Mouse (Mus musculus): ENCODE measurements around the gene Rbm24. TPM values are rescaled to one million over a fixed set of nuclear protein-coding genes. Genes with fewer than 3 reads are reported as not detected.

Gene Rbm24
- polyA plus RNA-seq, 1 experiment, result 3.5 TPM

GRCm38 (mm10) chr13:46412247-46412646 lies 6.0 kb upstream of the Rbm24 start:
- TF ChIP-seq POLR2A (IDR thresholded peaks at IDR 0.05; ENCODE audit: borderline replicate concordance, control insufficient read depth, low read depth, low read length) (no peak), CTCF (IDR thresholded peaks at IDR 0.05; ENCODE audit: control insufficient read depth, insufficient read depth, low read length) (no peak)
- H3K4me3 ChIP-seq (replicated peaks; ENCODE audit: control insufficient read depth, low read depth, low read length), result no peak overlapping the region
- H3K4me1 ChIP-seq (ENCODE audit: control insufficient read depth, insufficient read depth, low read length), result no peaks in the 10 kb centered on the region
- no peak overlapping the region for H3K27ac ChIP-seq (ENCODE audit: control insufficient read depth, insufficient read depth, low read depth, low read length, poor library complexity)

DNA sequence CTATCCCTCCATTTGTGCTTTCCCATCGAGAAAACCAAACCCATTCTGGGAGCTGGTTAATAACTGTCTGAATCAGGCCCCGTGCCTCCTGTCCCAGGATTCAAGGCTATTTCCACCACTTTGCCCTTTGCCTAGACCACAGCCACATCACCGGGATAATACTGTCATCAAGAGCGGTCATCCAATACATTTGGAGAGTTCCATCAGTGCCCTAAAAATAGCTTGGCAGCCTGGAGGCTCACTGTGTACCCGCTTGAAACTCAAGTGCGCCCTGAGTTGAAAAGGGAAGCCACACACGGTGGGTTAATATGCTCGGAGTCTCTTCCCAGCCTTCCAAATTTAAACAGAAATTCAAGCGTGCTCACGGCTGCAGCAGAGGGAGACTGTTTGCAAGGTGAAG lies 4.6 kb upstream of the Rbm24 start:
- Histone ChIP-seq H3K4me3 (replicated peaks; ENCODE audit: control insufficient read depth, low read depth, low read length) (no peak overlapping the region), H3K4me1 (ENCODE audit: control insufficient read depth, insufficient read depth, low read length) (no peaks in the 10 kb centered on the region), H3K27ac (ENCODE audit: control insufficient read depth, insufficient read depth, low read depth, low read length, poor library complexity) (no peak overlapping the region)
- no peak for TF ChIP-seq POLR2A (IDR thresholded peaks at IDR 0.05; ENCODE audit: borderline replicate concordance, control insufficient read depth, low read depth, low read length)
- TF ChIP-seq CTCF (IDR thresholded peaks at IDR 0.05; ENCODE audit: control insufficient read depth, insufficient read depth, low read length), result no peak
- WGBS, result 84% methylated on average over 10 of the region's 10 CpGs

GRCm38 (mm10) chr13:46414050-46414449 lies 4.2 kb upstream of the Rbm24 start:
- no peak overlapping the region for H3K4me3 ChIP-seq (replicated peaks; ENCODE audit: control insufficient read depth, low read depth, low read length)

GRCm38 (mm10) chr13:46416021-46416420 lies 2.2 kb upstream of the Rbm24 start:
- TF ChIP-seq CTCF (IDR thresholded peaks at IDR 0.05; ENCODE audit: control insufficient read depth, insufficient read depth, low read length) (no peak), POLR2A (IDR thresholded peaks at IDR 0.05; ENCODE audit: borderline replicate concordance, control insufficient read depth, low read depth, low read length) (no peak)

More at GRCm38 (mm10) chr13:46414050-46414449, 4.2 kb upstream of the Rbm24 start:
- Histone ChIP-seq H3K4me1 (ENCODE audit: control insufficient read depth, insufficient read depth, low read length) (no peaks in the 10 kb centered on the region), H3K27ac (ENCODE audit: control insufficient read depth, insufficient read depth, low read depth, low read length, poor library complexity) (no peak overlapping the region)
- 79% methylated on average over 8 of the region's 8 CpGs for WGBS
- TF ChIP-seq CTCF (IDR thresholded peaks at IDR 0.05; ENCODE audit: control insufficient read depth, insufficient read depth, low read length) (no peak), POLR2A (IDR thresholded peaks at IDR 0.05; ENCODE audit: borderline replicate concordance, control insufficient read depth, low read depth, low read length) (no peak)

GRCm38 (mm10) chr13:46417594-46417993 lies 640 bp upstream of the Rbm24 start:
- WGBS, result 80% methylated on average over 5 of the region's 5 CpGs
- Histone ChIP-seq H3K4me3 (replicated peaks; ENCODE audit: control insufficient read depth, low read depth, low read length) (no peak overlapping the region), H3K4me1 (ENCODE audit: control insufficient read depth, insufficient read depth, low read length) (no peaks in the 10 kb centered on the region), H3K27ac (ENCODE audit: control insufficient read depth, insufficient read depth, low read depth, low read length, poor library complexity) (no peak overlapping the region)
- no peak for TF ChIP-seq POLR2A (IDR thresholded peaks at IDR 0.05; ENCODE audit: borderline replicate concordance, control insufficient read depth, low read depth, low read length)
- TF ChIP-seq CTCF (IDR thresholded peaks at IDR 0.05; ENCODE audit: control insufficient read depth, insufficient read depth, low read length), result no peak

More at GRCm38 (mm10) chr13:46416021-46416420, 2.2 kb upstream of the Rbm24 start:
- H3K27ac ChIP-seq (ENCODE audit: control insufficient read depth, insufficient read depth, low read depth, low read length, poor library complexity), result no peak overlapping the region
- no peak overlapping the region for H3K4me3 ChIP-seq (replicated peaks; ENCODE audit: control insufficient read depth, low read depth, low read length)
- H3K4me1 ChIP-seq (ENCODE audit: control insufficient read depth, insufficient read depth, low read length), result no peaks in the 10 kb centered on the region
- WGBS, result 87% methylated on average over 8 of the region's 8 CpGs

GRCm38 (mm10) chr13:46418731-46419545 lies 704 bp downstream of the Rbm24 start:
- TF ChIP-seq POLR2A (IDR thresholded peaks at IDR 0.05; ENCODE audit: borderline replicate concordance, control insufficient read depth, low read depth, low read length) (no peak), CTCF (IDR thresholded peaks at IDR 0.05; ENCODE audit: control insufficient read depth, insufficient read depth, low read length) (no peak)
- 6% methylated on average over 72 of the region's 73 CpGs for WGBS
- Histone ChIP-seq H3K4me3 (replicated peaks; ENCODE audit: control insufficient read depth, low read depth, low read length) (peak overlapping the region; percentile 53), H3K4me1 (ENCODE audit: control insufficient read depth, insufficient read depth, low read length) (no peaks in the 10 kb centered on the region), H3K27ac (ENCODE audit: control insufficient read depth, insufficient read depth, low read depth, low read length, poor library complexity) (no peak overlapping the region; the same call in none of the 2 replicates)

DNA sequence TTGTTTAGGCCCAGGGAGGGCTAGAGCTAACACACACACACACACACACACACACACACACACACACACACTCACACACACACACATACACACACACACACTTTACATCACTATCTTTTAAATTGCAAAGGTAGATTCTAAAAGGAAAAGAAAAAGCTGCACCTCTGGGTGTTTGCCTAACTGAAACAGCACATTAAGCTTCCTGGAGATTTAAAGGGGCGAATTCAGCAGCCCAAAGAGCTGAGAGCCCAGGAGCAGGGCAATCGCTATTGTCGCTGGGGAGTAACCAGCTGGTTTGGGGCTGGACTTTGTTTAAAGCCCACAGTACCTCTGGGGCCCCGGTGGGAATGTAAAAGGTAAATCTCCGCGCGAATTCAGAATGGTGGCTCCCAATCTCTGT lies 1.4 kb downstream of the Rbm24 start:
- no peak for TF ChIP-seq POLR2A (IDR thresholded peaks at IDR 0.05; ENCODE audit: borderline replicate concordance, control insufficient read depth, low read depth, low read length)
- no peak for TF ChIP-seq CTCF (IDR thresholded peaks at IDR 0.05; ENCODE audit: control insufficient read depth, insufficient read depth, low read length)
- Histone ChIP-seq H3K4me3 (replicated peaks; ENCODE audit: control insufficient read depth, low read depth, low read length) (no peak overlapping the region), H3K27ac (ENCODE audit: control insufficient read depth, insufficient read depth, low read depth, low read length, poor library complexity) (no peak overlapping the region), H3K4me1 (ENCODE audit: control insufficient read depth, insufficient read depth, low read length) (no peaks in the 10 kb centered on the region)
- WGBS, result 65% methylated on average over 7 of the region's 7 CpGs

DNA sequence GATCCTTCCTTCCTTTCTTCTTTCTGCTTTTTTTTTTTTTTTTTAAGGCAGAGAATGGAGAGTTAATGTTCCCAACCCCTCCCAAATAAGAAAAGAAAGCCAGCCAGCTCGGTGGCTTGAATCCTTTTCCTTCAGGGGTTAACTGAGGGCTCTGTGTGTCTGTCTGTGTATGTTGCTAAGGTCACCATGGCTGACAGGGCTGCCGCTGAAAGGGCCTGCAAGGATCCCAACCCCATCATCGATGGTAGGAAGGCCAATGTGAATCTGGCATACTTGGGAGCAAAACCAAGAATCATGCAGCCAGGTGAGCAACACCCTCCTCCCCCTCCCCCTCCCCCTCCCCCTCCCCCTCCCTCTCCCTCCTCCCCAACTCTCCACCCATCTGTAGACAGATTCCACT lies 1.9 kb downstream of the Rbm24 start:
- no peak overlapping the region for H3K27ac ChIP-seq (ENCODE audit: control insufficient read depth, insufficient read depth, low read depth, low read length, poor library complexity)
- 63% methylated on average over 3 of the region's 3 CpGs for WGBS
- TF ChIP-seq POLR2A (IDR thresholded peaks at IDR 0.05; ENCODE audit: borderline replicate concordance, control insufficient read depth, low read depth, low read length) (no peak), CTCF (IDR thresholded peaks at IDR 0.05; ENCODE audit: control insufficient read depth, insufficient read depth, low read length) (no peak)
- H3K4me3 ChIP-seq (replicated peaks; ENCODE audit: control insufficient read depth, low read depth, low read length), result no peak overlapping the region
- no peaks in the 10 kb centered on the region for H3K4me1 ChIP-seq (ENCODE audit: control insufficient read depth, insufficient read depth, low read length)

Measured in bone marrow, adult 2 months (tissue).